Mouse (Mus musculus): ENCODE measurements around the gene Cdc42ep1. TPM values are rescaled to one million over a fixed set of nuclear protein-coding genes. Genes with fewer than 3 reads are reported as not detected.

The Cdc42ep1 gene
- polyA plus RNA-seq, 2 experiments = 7.8 to 8.1 TPM

GRCm38 (mm10) chr15:78833582-78833981 is 8.8 kb upstream of the Cdc42ep1 start:
- no peaks in the 10 kb centered on the region for H3K9me3 ChIP-seq (ENCODE audit: control insufficient read depth, low read length)
- no peak overlapping the region for H3K27ac ChIP-seq
- TF ChIP-seq EP300 (IDR thresholded peaks at IDR 0.05; ENCODE audit: low read depth) = no peak
- TF ChIP-seq CTCF (IDR thresholded peaks at IDR 0.05; ENCODE audit: low read depth) = no peak
- WGBS (ENCODE audit: insufficient replicate concordance) = 62% methylated on average over 3 of the region's 3 CpGs
- ATAC-seq (ENCODE audit: insufficient read depth) = no peak
- DNase-seq (ENCODE audit: low read depth in 3 of 3, low spot score in 3 of 3) = no peak
- no peak overlapping the region for H3K4me3 ChIP-seq (ENCODE audit: insufficient read depth in 1 of 2, low read depth in 2 of 2, low read length in 2 of 2)
- H3K9ac ChIP-seq (replicated peaks) = no peak overlapping the region
- H3K4me2 ChIP-seq (ENCODE audit: low read depth) = no peak overlapping the region
- no peaks in the 10 kb centered on the region for H3K27me3 ChIP-seq (ENCODE audit: control insufficient read depth, insufficient read depth, low read length)
- H3K4me1 ChIP-seq (replicated peaks; ENCODE audit: control insufficient read depth in 2 of 2, insufficient read depth in 2 of 2, low read length in 1 of 2) = peaks cover 12 to 23% of the 10 kb centered on the region in 2 experiments
- H3K36me3 ChIP-seq (replicated peaks; ENCODE audit: control insufficient read depth, insufficient read depth, low read depth) = no peaks in the 10 kb centered on the region

- Histone ChIP-seq H3K4me2 (ENCODE audit: low read depth) (no peak overlapping the region), H3K27ac (no peak overlapping the region), H3K9me3 (ENCODE audit: control insufficient read depth, low read length) (no peaks in the 10 kb centered on the region), H3K4me3 (ENCODE audit: insufficient read depth in 1 of 2, low read depth in 2 of 2, low read length in 2 of 2) (no peak overlapping the region), H3K27me3 (ENCODE audit: control insufficient read depth, insufficient read depth, low read length) (no peaks in the 10 kb centered on the region), H3K4me1 (replicated peaks; ENCODE audit: control insufficient read depth in 2 of 2, insufficient read depth in 2 of 2, low read length in 1 of 2) (peaks cover 12 to 23% of the 10 kb centered on the region in 2 experiments), H3K9ac (replicated peaks) (no peak overlapping the region), H3K36me3 (replicated peaks; ENCODE audit: control insufficient read depth, insufficient read depth, low read depth) (no peaks in the 10 kb centered on the region)
- TF ChIP-seq EP300 (IDR thresholded peaks at IDR 0.05; ENCODE audit: low read depth) (no peak), CTCF (IDR thresholded peaks at IDR 0.05; ENCODE audit: low read depth) (no peak)
- ATAC-seq (ENCODE audit: insufficient read depth) (no peak), DNase-seq (ENCODE audit: low read depth in 3 of 3, low spot score in 3 of 3) (no peak)
- 41% methylated on average over 10 of the region's 10 CpGs for WGBS (ENCODE audit: insufficient replicate concordance)
Observed at GRCm38 (mm10) chr15:78834233-78835005, 8.0 kb upstream of the Cdc42ep1 start.

- no peak overlapping the region for H3K4me3 ChIP-seq (ENCODE audit: insufficient read depth in 1 of 2, low read depth in 2 of 2, low read length in 2 of 2)
- WGBS (ENCODE audit: insufficient replicate concordance) = 4% methylated on average over 12 of the region's 12 CpGs
- no peak overlapping the region for H3K9ac ChIP-seq (replicated peaks)
- DNase-seq (ENCODE audit: low read depth in 3 of 3, low spot score in 3 of 3) (peak; percentile 39 to 47 (median 41)), ATAC-seq (ENCODE audit: insufficient read depth) (peak; percentile 52; the same call in 1 of the 2 replicates)
- H3K4me2 ChIP-seq (ENCODE audit: low read depth) = no peak overlapping the region
- H3K9me3 ChIP-seq (ENCODE audit: control insufficient read depth, low read length) = no peaks in the 10 kb centered on the region
- H3K36me3 ChIP-seq (replicated peaks; ENCODE audit: control insufficient read depth, insufficient read depth, low read depth) = no peaks in the 10 kb centered on the region
- H3K27me3 ChIP-seq (ENCODE audit: control insufficient read depth, insufficient read depth, low read length) = no peaks in the 10 kb centered on the region
- TF ChIP-seq EP300 (IDR thresholded peaks at IDR 0.05; ENCODE audit: low read depth) (no peak), CTCF (IDR thresholded peaks at IDR 0.05; ENCODE audit: low read depth) (no peak)
- H3K4me1 ChIP-seq (replicated peaks; ENCODE audit: control insufficient read depth in 2 of 2, insufficient read depth in 2 of 2, low read length in 1 of 2) = peaks cover 12 to 23% of the 10 kb centered on the region in 2 experiments
- no peak overlapping the region for H3K27ac ChIP-seq
Observed at GRCm38 (mm10) chr15:78835200-78836085, 7.0 kb upstream of the Cdc42ep1 start.

DNA sequence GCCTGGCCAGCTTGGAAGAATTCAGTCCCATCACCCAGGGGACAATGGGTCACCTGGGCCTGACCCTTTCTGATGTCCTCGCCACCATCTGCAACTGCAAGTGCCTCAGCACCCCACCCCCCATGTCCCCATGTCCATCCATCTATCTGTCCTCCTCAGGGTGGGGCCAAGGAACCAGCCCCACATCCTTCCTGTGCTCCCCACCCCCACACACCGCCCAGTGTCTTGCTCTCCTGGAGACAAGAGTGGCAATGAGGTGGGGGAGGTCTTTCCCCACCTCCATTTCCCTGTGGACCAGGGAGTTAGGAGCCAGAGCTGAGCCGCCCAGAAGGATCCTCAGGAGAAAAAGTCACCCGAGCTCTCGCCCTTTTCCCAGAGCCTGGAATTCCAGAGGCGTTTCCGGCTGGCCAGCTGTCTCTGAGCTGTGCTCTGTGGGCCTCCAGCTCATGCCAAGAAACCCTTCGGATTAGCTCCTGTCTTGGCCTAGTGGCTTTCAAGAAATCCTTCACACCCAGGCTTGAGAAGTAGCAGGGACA is 6.3 kb upstream of the Cdc42ep1 start:
- DNase-seq (ENCODE audit: low read depth in 3 of 3, low spot score in 3 of 3) (no peak), ATAC-seq (ENCODE audit: insufficient read depth) (0 out of 2 replicates have a peak, but pooled peaks have one; percentile 3)
- no peak overlapping the region for H3K27ac ChIP-seq
- peaks cover 12 to 20% of the 10 kb centered on the region in 2 experiments for H3K4me1 ChIP-seq (replicated peaks; ENCODE audit: control insufficient read depth in 2 of 2, insufficient read depth in 2 of 2, low read length in 1 of 2)
- no peak overlapping the region for H3K4me3 ChIP-seq (ENCODE audit: insufficient read depth in 1 of 2, low read depth in 2 of 2, low read length in 2 of 2)
- H3K9ac ChIP-seq (replicated peaks) = no peak overlapping the region
- TF ChIP-seq CTCF (IDR thresholded peaks at IDR 0.05; ENCODE audit: low read depth) (no peak), EP300 (IDR thresholded peaks at IDR 0.05; ENCODE audit: low read depth) (no peak)
- 45% methylated on average over 8 of the region's 8 CpGs for WGBS (ENCODE audit: insufficient replicate concordance)
- H3K36me3 ChIP-seq (replicated peaks; ENCODE audit: control insufficient read depth, insufficient read depth, low read depth) = no peaks in the 10 kb centered on the region
- no peak overlapping the region for H3K4me2 ChIP-seq (ENCODE audit: low read depth)
- H3K27me3 ChIP-seq (ENCODE audit: control insufficient read depth, insufficient read depth, low read length) = peaks cover 4% of the 10 kb centered on the region
- H3K9me3 ChIP-seq (ENCODE audit: control insufficient read depth, low read length) = no peaks in the 10 kb centered on the region
